Mouse (Mus musculus) C2C12 (cell line): ENCODE results near the gene Ino80b.

Experiments
- CTCF ChIP-seq: IDR thresholded peaks from one replicate; pipeline ENCODE4 v1.5.1; 2011; ENCODE audit not compliant: control insufficient read depth, insufficient read depth, insufficient read length
- MYOG ChIP-seq: IDR thresholded peaks from one replicate; pipeline ENCODE4 v1.6.1; 2011; ENCODE audit not compliant: control insufficient read depth, insufficient read length; ENCODE audit errors: extremely low read depth
- USF1 ChIP-seq: IDR thresholded peaks from one replicate; pipeline ENCODE4 v1.6.1; 2011; ENCODE audit warnings: low read depth, mild to moderate bottlenecking, control low read depth, moderate library complexity

GRCm38 (mm10) chr6:83122961-83123360, 2.3 kb downstream of the Ino80b start:
- no peak for TF ChIP-seq CTCF
- no peak for TF ChIP-seq USF1
- no peak for TF ChIP-seq MYOG
